Mouse (Mus musculus) thymus, adult 18-20 months (tissue): ENCODE measurements at regions not wholly inside any gene's neighbourhood (a gene's known extent, or its start where the extent isn't known, plus 50 kb on each side); places are given as distances from the start of the nearest gene placed in this dataset.

Source experiments
- DNase-seq, 2 experiments: peaks; one replicate each; pipeline ENCODE4 v3.0.0; 2022; ENCODE audit warnings: mixed read lengths in 2 of 2

- no peak for DNase-seq
Measured at GRCm38 (mm10) chr1:183624266-183624665, 206.3 kb downstream of the Hhipl2 start.

GRCm38 (mm10) chr1:183633810-183634209 is 215.8 kb downstream of the Hhipl2 start:
- no peak for DNase-seq

- DNase-seq: no peak
Measured at GRCm38 (mm10) chr1:183634836-183635235, 216.8 kb downstream of the Hhipl2 start.

- no peak for DNase-seq
Measured at GRCm38 (mm10) chr1:183637214-183637613, 219.2 kb downstream of the Hhipl2 start.

- DNase-seq: no peak
Measured at GRCm38 (mm10) chr1:183639332-183639731, 221.3 kb downstream of the Hhipl2 start.

- no peak for DNase-seq
Measured at GRCm38 (mm10) chr1:183640568-183640967, 222.6 kb downstream of the Hhipl2 start.

- no peak for DNase-seq
Measured at GRCm38 (mm10) chr1:183644001-183644400, 226.0 kb downstream of the Hhipl2 start.

GRCm38 (mm10) chr1:183653878-183654277 is 235.9 kb downstream of the Hhipl2 start:
- DNase-seq: no peak

GRCm38 (mm10) chr1:183657043-183657442 is 239.0 kb downstream of the Hhipl2 start:
- DNase-seq: peak; percentile 8 to 9

- no peak for DNase-seq
Measured at GRCm38 (mm10) chr1:183660541-183660940, 242.5 kb downstream of the Hhipl2 start.

- DNase-seq: no peak
Measured at GRCm38 (mm10) chr1:183662369-183663043, 244.5 kb downstream of the Hhipl2 start.

- DNase-seq: no peak
Measured at GRCm38 (mm10) chr1:183669271-183669670, 251.3 kb downstream of the Hhipl2 start.

GRCm38 (mm10) chr1:183669674-183670073 is 251.7 kb downstream of the Hhipl2 start:
- DNase-seq: peak; percentile 14 to 15

- no peak for DNase-seq
Measured at GRCm38 (mm10) chr1:183670542-183670941, 252.5 kb downstream of the Hhipl2 start.

GRCm38 (mm10) chr1:183671541-183671940 is 253.5 kb downstream of the Hhipl2 start:
- no peak for DNase-seq

GRCm38 (mm10) chr1:183672521-183672920 is 254.5 kb downstream of the Hhipl2 start:
- no peak for DNase-seq

GRCm38 (mm10) chr1:183677585-183677984 is 259.6 kb downstream of the Hhipl2 start:
- no peak for DNase-seq

- no peak for DNase-seq
Measured at GRCm38 (mm10) chr1:183679949-183680348, 261.9 kb downstream of the Hhipl2 start.

- DNase-seq: no peak
Measured at GRCm38 (mm10) chr1:183686056-183686455, 268.0 kb downstream of the Hhipl2 start.

- no peak for DNase-seq
Measured at GRCm38 (mm10) chr1:183692756-183693155, 274.7 kb downstream of the Hhipl2 start.

- DNase-seq: no peak
Measured at GRCm38 (mm10) chr1:183699284-183699683, 281.3 kb downstream of the Hhipl2 start.

- no peak for DNase-seq
Measured at GRCm38 (mm10) chr1:183702888-183703287, 284.9 kb downstream of the Hhipl2 start.

GRCm38 (mm10) chr1:183712895-183713294 is 294.9 kb downstream of the Hhipl2 start:
- no peak for DNase-seq

GRCm38 (mm10) chr1:183717060-183717459 is 296.0 kb upstream of the Dusp10 start:
- DNase-seq: no peak

- DNase-seq: no peak
Measured at GRCm38 (mm10) chr1:183749126-183749525, 264.0 kb upstream of the Dusp10 start.
